Mouse (Mus musculus): ENCODE results near the gene Olfr1116. TPM values are rescaled to one million over a fixed set of nuclear protein-coding genes. Genes with fewer than 3 reads are reported as not detected.
"Not testable (repeated sequence)": the region's sequence is repeated elsewhere in the genome, so short reads cannot be mapped to it uniquely, and the experiment has no call there.

Olfr1116 gene
- not detected in 2 replicates for polyA plus RNA-seq (2016; fragmentation: Nextera tagmentation; extraction: Ambion mirVana)

DNA sequence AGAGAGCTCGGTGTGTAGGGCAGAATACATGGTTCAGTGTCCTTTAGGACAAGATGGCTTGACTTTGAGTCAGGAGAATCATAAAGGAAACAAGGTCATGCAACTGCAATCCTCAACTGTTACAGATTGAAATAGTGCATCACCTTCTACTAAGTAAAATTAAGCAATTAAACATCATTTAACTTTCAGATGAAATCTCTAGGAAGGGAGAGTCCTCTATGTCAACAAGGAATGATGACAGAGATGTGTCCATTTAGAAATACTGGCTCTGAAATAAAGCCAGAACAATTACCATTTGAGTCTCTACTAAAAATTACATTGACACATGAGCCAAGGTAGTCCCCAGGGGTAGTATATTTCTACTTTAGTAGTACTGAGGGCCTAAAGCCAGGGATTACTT lies at the start of gene Olfr1116:
TSS of gene Olfr1116 (plus strand) at position 301 of the 400 bp plus-strand sequence.
- no peaks in the 10 kb centered on the region for H3K36me3 ChIP-seq
- H3K4me1 ChIP-seq (replicated peaks) = no peaks in the 10 kb centered on the region
- H3K4me3 ChIP-seq = no peak within 1 kb of the TSS
- no peak within 1 kb of the TSS for H3K27ac ChIP-seq
- H3K9me3 ChIP-seq = no peaks in the 10 kb centered on the region
- DNase-seq (ENCODE audit: low spot score) = no peak
- WGBS = 92% methylated on average over 1 of the region's 1 CpGs
- H3K27me3 ChIP-seq (ENCODE audit: insufficient read depth, poor library complexity, severe bottlenecking) = no peaks in the 10 kb centered on the region

GRCm38 (mm10) chr2:87247713-87248112 lies 19.6 kb upstream of the Olfr1116 start, which contains the start of gene Olfr1115:
TSS of gene Olfr1115 (plus strand) at chr2:87248013.
- Histone ChIP-seq H3K4me3 (no peak within 1 kb of the TSS), H3K36me3 (no peaks in the 10 kb centered on the region), H3K9me3 (no peaks in the 10 kb centered on the region), H3K27me3 (ENCODE audit: insufficient read depth, poor library complexity, severe bottlenecking) (no peaks in the 10 kb centered on the region), H3K4me1 (replicated peaks) (no peaks in the 10 kb centered on the region), H3K27ac (no peak within 1 kb of the TSS)
- 87% methylated on average over 2 of the region's 2 CpGs for WGBS
- DNase-seq (ENCODE audit: low spot score) = no peak

DNA sequence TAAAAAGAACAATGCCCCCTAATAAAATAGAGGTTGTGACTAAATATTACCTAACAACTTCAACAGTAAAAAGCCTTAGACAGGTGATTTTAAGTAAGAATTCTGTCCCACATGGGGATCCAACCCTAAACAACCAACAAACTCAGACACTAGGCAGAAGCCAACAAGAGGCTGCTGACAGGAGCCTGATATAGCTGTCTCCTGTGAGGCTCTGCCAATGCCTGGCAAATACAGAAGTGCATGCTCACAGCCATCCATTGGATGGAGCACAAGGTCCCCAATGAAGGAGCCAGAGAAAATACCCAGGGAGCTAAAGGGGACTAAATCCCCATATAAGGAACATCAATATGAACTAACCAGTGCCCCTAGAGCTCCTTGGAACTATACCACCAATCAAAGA lies 26.6 kb downstream of the Olfr1116 start:
- H3K9me3 ChIP-seq; DNase-seq (ENCODE audit: low spot score); H3K27me3 ChIP-seq (ENCODE audit: insufficient read depth, poor library complexity, severe bottlenecking); H3K36me3 ChIP-seq; H3K4me1 ChIP-seq (replicated peaks); H3K27ac ChIP-seq; H3K4me3 ChIP-seq: not testable (repeated sequence)

GRCm38 (mm10) chr2:87307281-87307680 lies 39.9 kb downstream of the Olfr1116 start, which contains the start of gene Olfr1118:
TSS of gene Olfr1118 (plus strand) at chr2:87307581.
- no peaks in the 10 kb centered on the region for H3K4me1 ChIP-seq (replicated peaks)
- H3K4me3 ChIP-seq = no peak within 1 kb of the TSS
- H3K27me3 ChIP-seq (ENCODE audit: insufficient read depth, poor library complexity, severe bottlenecking) = no peaks in the 10 kb centered on the region
- no peaks in the 10 kb centered on the region for H3K9me3 ChIP-seq
- no peak for DNase-seq (ENCODE audit: low spot score)
- 69% methylated on average over 1 of the region's 1 CpGs for WGBS
- no peaks in the 10 kb centered on the region for H3K36me3 ChIP-seq
- no peak within 1 kb of the TSS for H3K27ac ChIP-seq

Other genes with a start within 250 kb of the Olfr1116 start
- gene Olfr1104, start 240.5 kb upstream of the Olfr1116 start, polyA plus RNA-seq (2016; fragmentation: Nextera tagmentation; extraction: Ambion mirVana) = not detected in 2 replicates
- not detected in 2 replicates for gene Olfr1105, start 231.0 kb upstream of the Olfr1116 start, polyA plus RNA-seq (2016; fragmentation: Nextera tagmentation; extraction: Ambion mirVana)
- not detected in 2 replicates for gene Olfr1106, start 215.3 kb upstream of the Olfr1116 start, polyA plus RNA-seq (2016; fragmentation: Nextera tagmentation; extraction: Ambion mirVana)
- not detected in 2 replicates for gene Olfr1107, start 191.7 kb upstream of the Olfr1116 start, polyA plus RNA-seq (2016; fragmentation: Nextera tagmentation; extraction: Ambion mirVana)
- gene Olfr1109, start 171.5 kb upstream of the Olfr1116 start, polyA plus RNA-seq (2016; fragmentation: Nextera tagmentation; extraction: Ambion mirVana) = not detected in 2 replicates
- gene Olfr259, start 153.0 kb upstream of the Olfr1116 start, polyA plus RNA-seq (2016; fragmentation: Nextera tagmentation; extraction: Ambion mirVana) = not detected in 2 replicates
- not detected in 2 replicates for gene Olfr1110, start 127.2 kb upstream of the Olfr1116 start, polyA plus RNA-seq (2016; fragmentation: Nextera tagmentation; extraction: Ambion mirVana)
- gene Olfr1111, start 114.9 kb upstream of the Olfr1116 start, polyA plus RNA-seq (2016; fragmentation: Nextera tagmentation; extraction: Ambion mirVana) = not detected in 2 replicates
- gene Olfr1112, start 79.7 kb upstream of the Olfr1116 start, polyA plus RNA-seq (2016; fragmentation: Nextera tagmentation; extraction: Ambion mirVana) = not detected in 2 replicates
- not detected in 2 replicates for gene Olfr1113, start 58.6 kb upstream of the Olfr1116 start, polyA plus RNA-seq (2016; fragmentation: Nextera tagmentation; extraction: Ambion mirVana)
- gene Olfr1115, start 19.5 kb upstream of the Olfr1116 start, polyA plus RNA-seq (2016; fragmentation: Nextera tagmentation; extraction: Ambion mirVana) = not detected in 2 replicates
- gene Olfr1118, start 40.0 kb downstream of the Olfr1116 start, polyA plus RNA-seq (2016; fragmentation: Nextera tagmentation; extraction: Ambion mirVana) = not detected in 2 replicates
- gene Olfr1120, start 87.3 kb downstream of the Olfr1116 start, polyA plus RNA-seq (2016; fragmentation: Nextera tagmentation; extraction: Ambion mirVana) = not detected in 2 replicates
- gene Olfr1121, start 102.4 kb downstream of the Olfr1116 start, polyA plus RNA-seq (2016; fragmentation: Nextera tagmentation; extraction: Ambion mirVana) = not detected in 2 replicates
- gene Olfr1122, start 118.3 kb downstream of the Olfr1116 start, polyA plus RNA-seq (2016; fragmentation: Nextera tagmentation; extraction: Ambion mirVana) = not detected in 2 replicates
- gene Olfr1123, start 149.1 kb downstream of the Olfr1116 start, polyA plus RNA-seq (2016; fragmentation: Nextera tagmentation; extraction: Ambion mirVana) = not detected in 2 replicates
- 0.07 and 0.10 TPM in 2 replicates for gene Olfr1124, start 162.7 kb downstream of the Olfr1116 start, polyA plus RNA-seq (2016; fragmentation: Nextera tagmentation; extraction: Ambion mirVana)
- not detected in 2 replicates for gene Olfr1126, start 186.4 kb downstream of the Olfr1116 start, polyA plus RNA-seq (2016; fragmentation: Nextera tagmentation; extraction: Ambion mirVana)
- gene Pramel7, start 229.6 kb downstream of the Olfr1116 start, polyA plus RNA-seq (2016; fragmentation: Nextera tagmentation; extraction: Ambion mirVana) = not detected in 2 replicates
- gene Pramel6, start 239.0 kb downstream of the Olfr1116 start, polyA plus RNA-seq (2016; fragmentation: Nextera tagmentation; extraction: Ambion mirVana) = not detected in 2 replicates